Mouse (Mus musculus): Measurements from ENCODE around the gene Lsm6. TPM values are rescaled to one million over a fixed set of nuclear protein-coding genes. Genes with fewer than 3 reads are reported as not detected.
"Not testable (repeated sequence)": the region's sequence is repeated elsewhere in the genome, so short reads cannot be mapped to it uniquely, and the experiment has no call there.

Lsm6 gene
- total RNA-seq (2021): 10 to 100 TPM; 49.1 to 56.8 TPM

DNA sequence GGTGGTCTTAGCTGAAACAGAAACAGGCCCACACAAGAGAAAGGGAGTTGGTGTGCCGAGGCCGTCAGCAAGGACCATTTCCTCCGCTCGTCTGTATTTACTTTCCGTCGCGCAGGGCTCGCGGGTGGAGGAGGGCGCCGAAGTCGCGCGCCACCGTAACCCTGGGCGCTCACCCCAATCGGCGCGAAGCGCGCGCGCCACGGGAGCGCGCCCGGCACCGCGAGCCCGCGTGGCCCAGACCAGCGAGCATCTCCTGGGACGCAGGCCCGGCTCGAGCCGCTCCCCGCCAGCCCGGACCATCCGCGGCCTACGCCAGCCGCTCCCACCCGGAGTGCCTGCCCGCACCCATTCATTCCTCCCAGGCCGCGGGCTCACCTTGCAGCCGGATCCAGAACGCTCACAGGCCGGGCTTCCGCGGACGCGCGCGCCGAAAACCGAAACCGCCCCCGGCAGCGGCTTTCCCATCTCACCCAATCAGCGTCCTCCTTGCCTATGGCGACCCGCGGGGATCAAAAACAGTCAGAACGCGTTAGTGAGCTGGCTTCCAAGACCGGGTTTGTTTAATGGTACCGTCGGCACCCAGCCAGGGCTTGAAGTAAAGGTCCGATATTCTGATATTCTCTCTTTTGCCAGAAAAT, at the start of gene Lsm6:
Gene Lsm6 (minus strand): TSS at position 468 of the 638 bp plus-strand sequence.
- intact Hi-C loops (cut with DNase I): loop anchor here (2.0 to 5.0 kb wide), 2 partner anchors 208 to 472 kb away; partner anchors contain the start of genes Mmaa and Zfp827

GRCm38 (mm10) chr8:78867036-78867435, 46.1 kb upstream of the Lsm6 start:
- intact Hi-C loops (cut with DNase I): no loop called here
- DNase-seq (ENCODE audit: low spot score in 2 of 2): no peak

More for the DNA sequence above, at the start of gene Lsm6:
- DNase-seq (ENCODE audit: low spot score in 2 of 2): peak; percentile 98 to 99

- intact Hi-C loops (cut with DNase I): no loop called here
Observed at GRCm38 (mm10) chr8:78863001-78863400, 42.1 kb upstream of the Lsm6 start.

GRCm38 (mm10) chr8:78862046-78862445, 41.1 kb upstream of the Lsm6 start:
- intact Hi-C loops (cut with DNase I): no loop called here
- no peak for DNase-seq (ENCODE audit: low spot score in 2 of 2)

More at GRCm38 (mm10) chr8:78863001-78863400, 42.1 kb upstream of the Lsm6 start:
- DNase-seq (ENCODE audit: low spot score in 2 of 2): no peak

DNA sequence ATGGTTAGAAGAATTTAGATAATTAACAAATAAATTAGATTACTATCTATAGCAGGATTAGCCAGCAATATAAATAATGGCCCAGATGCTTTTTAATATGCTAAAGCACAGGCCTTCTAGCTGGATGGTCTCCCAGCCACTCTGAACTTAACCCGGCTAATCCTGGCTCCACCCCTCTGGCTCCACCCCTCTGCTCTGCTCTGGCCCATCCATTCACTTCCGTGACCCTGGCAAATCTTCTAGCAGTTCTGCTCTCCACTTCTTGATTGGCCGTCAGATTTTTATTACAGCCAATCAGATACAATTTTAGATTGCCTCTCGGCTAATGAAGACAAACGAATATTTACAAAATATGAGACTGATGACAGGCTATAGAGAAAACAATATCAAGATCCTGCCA, 39.8 kb upstream of the Lsm6 start:
- intact Hi-C loops (cut with DNase I): no loop called here
- DNase-seq (ENCODE audit: low spot score in 2 of 2): no peak

- no peak for DNase-seq (ENCODE audit: low spot score in 2 of 2)
- intact Hi-C loops (cut with DNase I): no loop called here
Observed at GRCm38 (mm10) chr8:78857421-78857820, 36.5 kb upstream of the Lsm6 start.

DNA sequence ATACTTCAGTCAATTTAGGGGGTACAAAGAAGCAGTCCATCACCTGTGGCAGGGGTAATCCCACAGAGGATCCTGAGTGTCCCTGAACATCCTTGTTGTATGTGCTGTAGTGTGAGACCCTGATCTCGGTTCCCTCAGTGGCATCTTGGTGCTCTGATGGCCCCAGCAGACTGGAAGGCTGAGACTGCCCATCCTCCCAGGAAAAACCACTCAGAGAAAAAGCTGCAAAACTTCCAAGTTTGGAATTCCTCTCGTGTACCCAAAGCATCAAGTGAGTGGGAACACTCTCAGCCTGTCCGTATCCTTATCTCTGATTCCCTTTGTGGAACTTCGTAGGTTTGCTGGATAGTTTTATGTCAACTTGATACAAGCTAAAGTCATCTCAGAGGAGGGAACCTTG, 31.3 kb upstream of the Lsm6 start:
- no peak for DNase-seq (ENCODE audit: low spot score in 2 of 2)
- intact Hi-C loops (cut with DNase I): no loop called here

GRCm38 (mm10) chr8:78847240-78847639, 26.3 kb upstream of the Lsm6 start:
- intact Hi-C loops (cut with DNase I): no loop called here
- no peak for DNase-seq (ENCODE audit: low spot score in 2 of 2)

GRCm38 (mm10) chr8:78844559-78844958, 23.6 kb upstream of the Lsm6 start:
- no peak for DNase-seq (ENCODE audit: low spot score in 2 of 2)

GRCm38 (mm10) chr8:78838656-78839413, 17.9 kb upstream of the Lsm6 start:
- intact Hi-C loops (cut with DNase I): no loop called here
- DNase-seq (ENCODE audit: low spot score in 2 of 2): no peak

More at GRCm38 (mm10) chr8:78844559-78844958, 23.6 kb upstream of the Lsm6 start:
- intact Hi-C loops (cut with DNase I): no loop called here

GRCm38 (mm10) chr8:78836091-78836490, 15.2 kb upstream of the Lsm6 start:
- no peak for DNase-seq (ENCODE audit: low spot score in 2 of 2)
- intact Hi-C loops (cut with DNase I): no loop called here

DNA sequence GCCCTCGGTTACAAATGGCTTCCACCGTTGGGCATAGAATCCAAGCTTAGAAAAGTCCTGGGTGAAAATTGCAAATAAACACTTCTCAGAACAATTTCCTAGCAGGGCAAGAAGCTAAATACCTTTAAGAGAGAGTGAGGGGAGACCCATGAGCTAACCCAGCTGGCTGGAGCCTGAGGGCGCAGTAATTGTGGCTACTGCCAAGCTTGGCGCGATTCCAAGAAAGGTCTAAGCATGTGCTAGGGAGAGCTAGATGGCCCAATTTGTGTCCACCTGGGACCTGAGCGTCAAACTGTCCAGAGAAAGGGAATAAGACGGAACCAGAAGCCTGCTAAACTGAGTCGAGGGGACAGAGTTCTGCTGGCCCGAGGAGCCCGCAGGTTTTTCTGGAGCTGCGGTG, 7.5 kb upstream of the Lsm6 start:
- DNase-seq (ENCODE audit: low spot score in 2 of 2): no peak
- intact Hi-C loops (cut with DNase I): no loop called here

- intact Hi-C loops (cut with DNase I): loop anchor here (5.0 kb wide), 1 partner anchor 468 kb away; the partner anchor contains the start of gene Mmaa
- DNase-seq (ENCODE audit: low spot score in 2 of 2): no peak
Observed at GRCm38 (mm10) chr8:78824515-78824914, 3.6 kb upstream of the Lsm6 start.

DNA sequence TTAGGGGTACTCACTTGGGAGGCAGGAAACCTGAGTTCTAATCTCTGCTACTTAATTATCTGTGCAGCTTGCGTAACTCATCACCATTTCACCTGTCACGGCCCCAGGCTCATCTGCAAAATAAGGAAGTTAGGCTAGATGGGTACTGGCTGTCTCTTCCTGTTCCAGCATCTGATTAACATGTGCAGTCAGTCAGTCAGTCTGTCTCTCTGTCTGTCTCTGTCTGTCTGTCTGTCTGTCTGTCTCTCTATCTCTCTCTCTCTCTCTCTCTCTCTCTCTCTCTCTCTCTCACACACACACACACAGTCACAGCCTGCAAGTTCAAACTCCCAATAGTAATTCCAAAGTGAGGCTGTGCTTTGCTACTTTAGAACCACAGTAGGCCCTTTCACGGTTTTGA, 967 bp downstream of the Lsm6 start:
- intact Hi-C loops (cut with DNase I): loop anchor here (2.0 to 5.0 kb wide), 2 partner anchors 209 to 472 kb away; partner anchors contain the start of genes Mmaa and Zfp827

GRCm38 (mm10) chr8:78814743-78815142, 6.2 kb downstream of the Lsm6 start:
- intact Hi-C loops (cut with DNase I): no loop called here
- no peak for DNase-seq (ENCODE audit: low spot score in 2 of 2)

More for the DNA sequence above, 967 bp downstream of the Lsm6 start:
- not testable (repeated sequence) for DNase-seq (ENCODE audit: low spot score in 2 of 2)

- intact Hi-C loops (cut with DNase I): no loop called here
- DNase-seq (ENCODE audit: low spot score in 2 of 2): no peak
Observed at GRCm38 (mm10) chr8:78813021-78813420, 7.9 kb downstream of the Lsm6 start.

DNA sequence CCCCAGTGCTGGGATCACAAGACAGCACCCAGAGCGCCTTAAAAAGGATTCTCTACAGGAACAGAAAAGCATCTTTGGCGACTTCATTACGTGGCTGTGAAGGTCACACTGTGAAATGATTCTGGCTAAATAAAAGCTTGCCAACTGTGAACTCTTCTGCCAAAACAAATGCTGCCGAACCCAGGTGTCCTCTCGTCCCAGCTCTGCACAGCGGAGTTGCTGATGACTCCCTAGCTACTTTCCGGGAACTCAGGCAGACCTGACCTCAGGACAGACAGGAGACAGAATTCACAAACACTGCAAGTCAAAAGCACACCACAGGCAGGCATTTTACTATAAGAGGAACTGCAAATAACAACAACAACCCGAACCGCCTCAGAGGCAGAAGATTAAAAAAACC, 8.5 kb downstream of the Lsm6 start:
- intact Hi-C loops (cut with DNase I): no loop called here
- DNase-seq (ENCODE audit: low spot score in 2 of 2): no peak

DNA sequence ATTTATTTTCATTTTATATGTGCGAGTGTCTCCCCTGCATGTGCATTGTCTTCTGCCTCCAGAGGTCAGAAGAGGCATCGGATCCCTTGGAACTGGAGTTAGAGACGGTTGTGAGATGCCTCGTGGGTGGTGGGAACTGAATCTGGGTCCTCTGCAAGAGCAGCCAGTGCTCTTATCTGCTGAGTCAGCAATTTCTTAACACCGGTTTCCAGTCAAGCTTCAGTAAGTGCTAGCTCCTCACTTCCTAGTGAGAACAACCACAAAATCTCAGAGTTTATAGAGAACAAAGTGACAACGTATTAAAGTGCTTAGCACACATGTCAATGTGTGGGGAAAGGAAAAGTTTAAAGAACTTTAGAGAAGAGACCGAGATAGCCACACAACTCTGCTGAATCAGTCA, 9.2 kb downstream of the Lsm6 start:
- DNase-seq (ENCODE audit: low spot score in 2 of 2): no peak
- intact Hi-C loops (cut with DNase I): no loop called here

DNA sequence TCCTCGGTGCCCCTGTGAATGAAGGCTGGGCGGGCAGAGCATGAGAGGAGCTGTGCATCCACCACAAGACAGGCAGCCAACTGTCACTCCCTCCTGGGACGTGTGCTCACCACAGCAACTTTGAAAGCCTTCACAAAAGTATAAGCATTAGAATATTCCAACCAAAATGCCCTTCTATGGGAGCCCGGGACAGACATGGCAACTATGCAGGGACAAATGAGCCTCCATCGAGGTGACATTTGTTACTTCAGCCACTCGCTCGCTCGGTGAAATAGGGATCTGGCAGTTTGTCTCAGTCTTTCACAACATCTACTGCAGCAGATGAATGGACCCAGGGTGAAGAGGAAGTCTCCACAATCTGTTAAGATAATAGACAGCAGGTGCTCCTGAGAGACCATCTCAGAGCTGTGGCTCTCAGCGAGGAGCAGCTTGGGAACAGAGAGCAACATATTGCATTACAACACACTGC, 10.7 kb downstream of the Lsm6 start:
- no peak for DNase-seq (ENCODE audit: low spot score in 2 of 2)
- intact Hi-C loops (cut with DNase I): no loop called here

- no peak for DNase-seq (ENCODE audit: low spot score in 2 of 2)
- intact Hi-C loops (cut with DNase I): no loop called here
Observed at GRCm38 (mm10) chr8:78809454-78810206, 11.3 kb downstream of the Lsm6 start.
